Mouse (Mus musculus): ENCODE data around the gene Cpsf4. TPM values are rescaled to one million over a fixed set of nuclear protein-coding genes. Genes with fewer than 3 reads are reported as not detected.
"Not testable (repeated sequence)": the region's sequence is repeated elsewhere in the genome, so short reads cannot be mapped to it uniquely, and the experiment has no call there.

The Cpsf4 gene
- polyA plus RNA-seq, 1 experiment from 2014 or later, result 28.9 TPM

- WGBS, result 85% methylated on average over 5 of the region's 5 CpGs
- Histone ChIP-seq H3K9me3 (replicated peaks; ENCODE audit: control insufficient read depth, low read length) (no peaks in the 10 kb centered on the region), H3K4me1 (ENCODE audit: control insufficient read depth, insufficient read depth, low read length) (no peaks in the 10 kb centered on the region), H3K9ac (ENCODE audit: low read length) (no peak overlapping the region), H3K4me3 (ENCODE audit: low read depth, low read length) (no peak overlapping the region), H3K36me3 (ENCODE audit: control insufficient read depth, insufficient read depth, low read length) (peaks cover 47% of the 10 kb centered on the region), H3K4me2 (ENCODE audit: low read length) (no peak overlapping the region), H3K27ac (ENCODE audit: low read depth, low read length) (no peak overlapping the region), H3K27me3 (replicated peaks; ENCODE audit: control insufficient read depth, insufficient read depth, low read length) (no peaks in the 10 kb centered on the region)
- DNase-seq (ENCODE audit: low spot score) (no peak), ATAC-seq (no peak)
Observed at GRCm38 (mm10) chr5:145222840-145223239, 55.8 kb downstream of the Cpsf4 start.

- Histone ChIP-seq H3K36me3 (ENCODE audit: control insufficient read depth, insufficient read depth, low read length) (peaks cover 41% of the 10 kb centered on the region), H3K4me3 (ENCODE audit: low read depth, low read length) (no peak overlapping the region), H3K27ac (ENCODE audit: low read depth, low read length) (no peak overlapping the region), H3K9ac (ENCODE audit: low read length) (no peak overlapping the region), H3K4me2 (ENCODE audit: low read length) (no peak overlapping the region), H3K4me1 (ENCODE audit: control insufficient read depth, insufficient read depth, low read length) (no peaks in the 10 kb centered on the region), H3K27me3 (replicated peaks; ENCODE audit: control insufficient read depth, insufficient read depth, low read length) (no peaks in the 10 kb centered on the region), H3K9me3 (replicated peaks; ENCODE audit: control insufficient read depth, low read length) (no peaks in the 10 kb centered on the region)
- ATAC-seq, result no peak
- no peak for DNase-seq (ENCODE audit: low spot score)
- 86% methylated on average over 12 of the region's 12 CpGs for WGBS
Observed at GRCm38 (mm10) chr5:145223395-145223794, 56.4 kb downstream of the Cpsf4 start.

- Histone ChIP-seq H3K27me3 (replicated peaks; ENCODE audit: control insufficient read depth, insufficient read depth, low read length) (no peaks in the 10 kb centered on the region), H3K27ac (ENCODE audit: low read depth, low read length) (no peak overlapping the region), H3K4me3 (ENCODE audit: low read depth, low read length) (no peak overlapping the region), H3K4me2 (ENCODE audit: low read length) (no peak overlapping the region), H3K9me3 (replicated peaks; ENCODE audit: control insufficient read depth, low read length) (no peaks in the 10 kb centered on the region), H3K9ac (ENCODE audit: low read length) (no peak overlapping the region), H3K4me1 (ENCODE audit: control insufficient read depth, insufficient read depth, low read length) (0 out of 2 replicates have a peak, but pooled peaks cover 6% of the 10 kb centered on the region), H3K36me3 (ENCODE audit: control insufficient read depth, insufficient read depth, low read length) (peaks cover 13% of the 10 kb centered on the region)
- DNase-seq (ENCODE audit: low spot score) (no peak), ATAC-seq (no peak)
- 53% methylated on average over 2 of the region's 2 CpGs for whole genome bisulfite sequencing
Observed at GRCm38 (mm10) chr5:145226453-145226852, 59.4 kb downstream of the Cpsf4 start.

GRCm38 (mm10) chr5:145229283-145229682 lies 62.3 kb downstream of the Cpsf4 start:
- not testable (repeated sequence) for H3K9ac ChIP-seq (ENCODE audit: low read length); H3K27ac ChIP-seq (ENCODE audit: low read depth, low read length); ATAC-seq; DNase-seq (ENCODE audit: low spot score); H3K27me3 ChIP-seq (replicated peaks; ENCODE audit: control insufficient read depth, insufficient read depth, low read length); H3K4me2 ChIP-seq (ENCODE audit: low read length); H3K9me3 ChIP-seq (replicated peaks; ENCODE audit: control insufficient read depth, low read length); H3K4me3 ChIP-seq (ENCODE audit: low read depth, low read length)
- WGBS, result 74% methylated on average over 6 of the region's 6 CpGs
- Histone ChIP-seq H3K36me3 (ENCODE audit: control insufficient read depth, insufficient read depth, low read length) (peaks cover 11% of the 10 kb centered on the region), H3K4me1 (ENCODE audit: control insufficient read depth, insufficient read depth, low read length) (0 out of 2 replicates have a peak, but pooled peaks cover 12% of the 10 kb centered on the region)

- 86% methylated on average over 4 of the region's 4 CpGs for WGBS
- Histone ChIP-seq H3K27me3 (replicated peaks; ENCODE audit: control insufficient read depth, insufficient read depth, low read length) (no peaks in the 10 kb centered on the region), H3K27ac (ENCODE audit: low read depth, low read length) (no peak overlapping the region), H3K4me2 (ENCODE audit: low read length) (peak overlapping the region; percentile 71), H3K9ac (ENCODE audit: low read length) (peak overlapping the region; percentile 97; the same call in 1 of the 2 replicates), H3K36me3 (ENCODE audit: control insufficient read depth, insufficient read depth, low read length) (peaks cover 25% of the 10 kb centered on the region), H3K4me1 (ENCODE audit: control insufficient read depth, insufficient read depth, low read length) (0 out of 2 replicates have a peak, but pooled peaks cover 12% of the 10 kb centered on the region), H3K9me3 (replicated peaks; ENCODE audit: control insufficient read depth, low read length) (no peaks in the 10 kb centered on the region), H3K4me3 (ENCODE audit: low read depth, low read length) (no peak overlapping the region)
- no peak for ATAC-seq
- no peak for DNase-seq (ENCODE audit: low spot score)
Observed at GRCm38 (mm10) chr5:145230641-145231040, 63.6 kb downstream of the Cpsf4 start.

- Histone ChIP-seq H3K4me2 (ENCODE audit: low read length) (peak within 1 kb of the TSS; percentile 71), H3K9ac (ENCODE audit: low read length) (peak within 1 kb of the TSS; percentile 97), H3K36me3 (ENCODE audit: control insufficient read depth, insufficient read depth, low read length) (peaks cover 32% of the 10 kb centered on the region), H3K27ac (ENCODE audit: low read depth, low read length) (peak within 1 kb of the TSS; percentile 79), H3K27me3 (replicated peaks; ENCODE audit: control insufficient read depth, insufficient read depth, low read length) (no peaks in the 10 kb centered on the region), H3K4me1 (ENCODE audit: control insufficient read depth, insufficient read depth, low read length) (0 out of 2 replicates have a peak, but pooled peaks cover 12% of the 10 kb centered on the region), H3K4me3 (ENCODE audit: low read depth, low read length) (peak within 1 kb of the TSS; percentile 95), H3K9me3 (replicated peaks; ENCODE audit: control insufficient read depth, low read length) (no peaks in the 10 kb centered on the region)
- DNase-seq (ENCODE audit: low spot score) (peak; percentile 97), ATAC-seq (peak; percentile 98)
- under 1% methylated on average over 42 of the region's 42 CpGs for WGBS
Observed at GRCm38 (mm10) chr5:145231367-145231871, 64.4 kb downstream of the Cpsf4 start, which contains the start of gene Zfp655. Gene Zfp655 (plus strand): TSS chr5:145231715.

Other genes with a start within 250 kb of the Cpsf4 start
- gene Smurf1, start 201.4 kb upstream of the Cpsf4 start, polyA plus RNA-seq (2014; fragmentation: Nextera tagmentation; extraction: Ambion mirVana), result 16.5 and 22.7 TPM in 2 replicates
- gene Gm4871, start 134.5 kb upstream of the Cpsf4 start, polyA plus RNA-seq (2014; fragmentation: Nextera tagmentation; extraction: Ambion mirVana), result not detected in 2 replicates
- not detected in 2 replicates for gene 1700018F24Rik, start 124.2 kb upstream of the Cpsf4 start, polyA plus RNA-seq (2014; fragmentation: Nextera tagmentation; extraction: Ambion mirVana)
- gene Arpc1a, start 83.4 kb upstream of the Cpsf4 start, polyA plus RNA-seq (2014; fragmentation: Nextera tagmentation; extraction: Ambion mirVana), result 241 and 263 TPM in 2 replicates
- gene Kpna7, start 83.2 kb upstream of the Cpsf4 start, polyA plus RNA-seq (2014; fragmentation: Nextera tagmentation; extraction: Ambion mirVana), result not detected in 2 replicates
- gene Arpc1b, start 53.0 kb upstream of the Cpsf4 start, polyA plus RNA-seq (2014; fragmentation: Nextera tagmentation; extraction: Ambion mirVana), result 48.8 and 50.3 TPM in 2 replicates
- 98.8 and 102 TPM in 2 replicates for gene Pdap1, start 27.0 kb upstream of the Cpsf4 start, polyA plus RNA-seq (2014; fragmentation: Nextera tagmentation; extraction: Ambion mirVana)
- gene Bud31, start 26.9 kb upstream of the Cpsf4 start, polyA plus RNA-seq (2014; fragmentation: Nextera tagmentation; extraction: Ambion mirVana), result 226 and 245 TPM in 2 replicates
- gene Ptcd1, start 105 bp upstream of the Cpsf4 start, polyA plus RNA-seq (2014; fragmentation: Nextera tagmentation; extraction: Ambion mirVana), result 16.8 and 21.6 TPM in 2 replicates
- 513 and 604 TPM in 2 replicates for gene Atp5j2, start 24.8 kb downstream of the Cpsf4 start, polyA plus RNA-seq (2014; fragmentation: Nextera tagmentation; extraction: Ambion mirVana)
- gene Zkscan14, start 34.7 kb downstream of the Cpsf4 start, polyA plus RNA-seq (2014; fragmentation: Nextera tagmentation; extraction: Ambion mirVana), result 14.9 and 16.4 TPM in 2 replicates
- gene Zkscan5, start 37.3 kb downstream of the Cpsf4 start, polyA plus RNA-seq (2014; fragmentation: Nextera tagmentation; extraction: Ambion mirVana), result 17.7 and 17.8 TPM in 2 replicates
- 42.8 and 45.7 TPM in 2 replicates for gene Zfp655, start 64.5 kb downstream of the Cpsf4 start, polyA plus RNA-seq (2014; fragmentation: Nextera tagmentation; extraction: Ambion mirVana)
- gene Zscan25, start 113.3 kb downstream of the Cpsf4 start, polyA plus RNA-seq (2014; fragmentation: Nextera tagmentation; extraction: Ambion mirVana), result 0.98 and 1.6 TPM in 2 replicates
- gene Cyp3a57, start 178.1 kb downstream of the Cpsf4 start, polyA plus RNA-seq (2014; fragmentation: Nextera tagmentation; extraction: Ambion mirVana), result not detected in 2 replicates

All from forebrain, embryonic 14.5 days (tissue).